17 mouse cellular contexts compared by ENCODE assay signal in genomic region chr1:126320696-126321095, GRCm38 (mm10).
"Had no signal": no experiment of that assay in that cellular context is flagged by ENCODE, and none has a peak within 500 bp of the region (broad histone marks: within the 10 kb centered on the region; RNA-seq: fewer than 3 reads in every experiment).

No protein-coding gene starts in this region.

- H3K9me3 ChIP-seq: kidney, embryonic 15.5 days; limb, embryonic 10.5 days; liver, embryonic 15.5 days; lung, embryonic 15.5 days; megakaryocyte, embryonic 14.5 days; midbrain, embryonic 12.5 days; neural tube, embryonic 13.5 days; stomach, embryonic 15.5 days had no signal

- H3K4me1 ChIP-seq: kidney, embryonic 15.5 days; limb, embryonic 10.5 days; lung, embryonic 15.5 days; stomach, embryonic 15.5 days had no signal

- ATAC-seq: midbrain, embryonic 16.5 days had no signal

- H3K4me2 ChIP-seq: kidney, embryonic 15.5 days; liver, embryonic 11.5 days; liver, embryonic 15.5 days; lung, embryonic 15.5 days; midbrain, embryonic 12.5 days; neural tube, embryonic 13.5 days; stomach, embryonic 15.5 days had no signal

- DNase-seq: kidney, postnatal 14 days; lung, postnatal 14 days; right cerebral cortex, postnatal 14 days; thymus, adult 2 months; thymus, postnatal 25 days had no signal

- H3K27ac ChIP-seq: kidney, embryonic 15.5 days; left cerebral cortex, adult 2 months; limb, embryonic 10.5 days; liver, embryonic 15.5 days; lung, embryonic 15.5 days; macrophage; midbrain, embryonic 12.5 days; neural tube, embryonic 13.5 days; stomach, embryonic 15.5 days had no signal

- H3K9ac ChIP-seq: kidney, embryonic 15.5 days; liver, embryonic 15.5 days; lung, embryonic 15.5 days; midbrain, embryonic 12.5 days; neural tube, embryonic 13.5 days; stomach, embryonic 15.5 days had no signal

- H3K36me3 ChIP-seq: kidney, embryonic 15.5 days; limb, embryonic 10.5 days; liver, embryonic 15.5 days; lung, embryonic 15.5 days; midbrain, embryonic 12.5 days; neural tube, embryonic 13.5 days; stomach, embryonic 15.5 days had no signal

- H3K4me3 ChIP-seq: kidney, embryonic 15.5 days; left cerebral cortex, adult 2 months; limb, embryonic 10.5 days; liver, embryonic 15.5 days; lung, embryonic 15.5 days; megakaryocyte, embryonic 14.5 days; midbrain, embryonic 12.5 days; neural tube, embryonic 13.5 days; stomach, embryonic 15.5 days had no signal

- H3K27me3 ChIP-seq: kidney, embryonic 15.5 days; liver, embryonic 15.5 days; lung, embryonic 15.5 days; megakaryocyte, embryonic 14.5 days; midbrain, embryonic 12.5 days; neural tube, embryonic 13.5 days; stomach, embryonic 15.5 days had no signal
